Mouse (Mus musculus) kidney, postnatal 25 days (tissue): ENCODE measurements at regions not wholly inside any gene's neighbourhood (a gene's known extent, or its start where the extent isn't known, plus 50 kb on each side); places are given as distances from the start of the nearest gene placed in this dataset.
A peak's percentile ranks its signal among the peaks of the same experiment; 100 is the strongest.
"Not testable (repeated sequence)": the region's sequence is repeated elsewhere in the genome, so short reads cannot be mapped to it uniquely, and the experiment has no call there.

Experiments
- DNase-seq, 2 experiments: peaks; one replicate each; pipeline ENCODE4 v3.0.0; 2021; ENCODE audit warnings: mixed read lengths in 2 of 2

DNA sequence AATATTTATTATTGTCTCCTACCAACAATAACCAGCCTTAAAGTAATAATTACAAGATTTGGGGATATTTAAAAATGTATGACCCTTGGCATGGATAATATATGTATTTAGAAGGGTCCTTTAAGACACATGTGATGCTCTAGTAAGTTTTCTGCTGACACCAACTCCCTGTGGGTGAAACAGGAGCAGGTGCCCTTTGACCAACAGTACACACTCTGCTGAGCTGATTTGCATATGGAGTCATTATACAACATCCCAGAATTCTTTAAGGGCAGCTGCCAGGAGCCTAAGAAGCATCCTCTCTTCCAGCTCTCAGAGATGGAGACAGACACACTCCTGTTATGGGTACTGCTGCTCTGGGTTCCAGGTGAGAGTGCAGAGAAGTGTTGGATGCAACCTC, 274.1 kb downstream of the Rpia start:
- DNase-seq, result peak; percentile 10 to 43

- peak in 1 of 2 experiments; percentile 1 for DNase-seq
These were observed 323.2 kb downstream of the Rpia start for GRCm38 (mm10) chr6:70468623-70469479.

DNA sequence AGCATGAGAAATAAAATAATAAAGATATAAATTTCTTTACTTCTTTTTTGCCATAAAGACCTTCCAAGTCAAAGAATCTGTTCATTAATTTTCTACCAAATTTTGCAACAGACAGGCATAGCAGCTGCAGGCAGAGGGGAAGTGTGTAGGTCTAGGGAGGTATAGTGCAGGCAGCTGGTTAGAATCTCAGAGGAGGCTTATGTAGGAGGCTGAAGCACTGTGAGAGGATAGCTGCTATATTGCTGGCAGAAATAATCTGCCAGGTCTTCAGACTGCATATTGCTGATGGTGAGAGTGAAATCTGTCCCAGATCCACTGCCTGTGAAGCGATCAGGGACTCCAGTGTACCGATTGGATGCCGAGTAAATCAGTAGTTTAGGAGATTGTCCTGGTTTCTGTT, 334.8 kb downstream of the Rpia start:
- DNase-seq, result no peak

- DNase-seq, result not testable (repeated sequence)
These were observed 357.3 kb downstream of the Rpia start for GRCm38 (mm10) chr6:70434739-70435138.

DNA sequence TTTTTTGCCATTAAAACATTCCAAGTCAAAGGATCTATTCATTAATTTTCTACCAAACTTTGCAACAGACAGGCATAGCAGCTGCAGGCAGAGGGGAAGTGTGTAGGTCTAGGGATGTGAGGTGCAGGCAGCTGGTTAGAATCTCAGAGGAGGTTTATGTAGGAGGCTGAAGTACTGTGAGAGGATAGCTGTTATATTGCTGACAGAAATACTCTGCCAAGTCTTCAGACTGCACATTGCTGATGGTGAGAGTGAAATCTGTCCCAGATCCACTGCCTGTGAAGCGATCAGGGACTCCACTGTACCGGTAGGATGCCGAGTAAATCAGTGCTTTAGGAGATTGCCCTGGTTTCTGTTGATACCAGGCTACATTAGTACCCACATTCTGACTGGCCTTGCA, 385.7 kb downstream of the Rpia start:
- DNase-seq, result not testable (repeated sequence)

DNA sequence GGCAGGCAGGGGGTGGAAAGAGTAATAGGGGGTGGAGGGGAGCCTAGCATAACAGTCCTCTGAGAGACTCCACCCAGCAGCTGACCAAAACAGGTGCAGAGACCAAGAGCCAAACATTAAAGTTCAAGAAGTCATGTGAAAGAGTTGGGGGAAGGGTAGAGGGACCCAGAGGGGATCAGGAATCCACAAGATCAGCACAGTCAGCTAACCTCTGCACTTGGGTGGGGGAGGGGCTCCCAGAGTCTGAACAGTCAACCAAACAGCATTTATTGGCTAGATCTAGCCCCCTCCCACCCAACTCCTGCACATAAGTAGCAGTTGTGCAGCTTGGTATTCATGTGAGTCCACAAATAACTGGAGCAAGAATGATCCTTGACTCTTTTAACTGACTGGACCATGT, 402.2 kb downstream of the Rpia start:
- DNase-seq, result not testable (repeated sequence)

DNA sequence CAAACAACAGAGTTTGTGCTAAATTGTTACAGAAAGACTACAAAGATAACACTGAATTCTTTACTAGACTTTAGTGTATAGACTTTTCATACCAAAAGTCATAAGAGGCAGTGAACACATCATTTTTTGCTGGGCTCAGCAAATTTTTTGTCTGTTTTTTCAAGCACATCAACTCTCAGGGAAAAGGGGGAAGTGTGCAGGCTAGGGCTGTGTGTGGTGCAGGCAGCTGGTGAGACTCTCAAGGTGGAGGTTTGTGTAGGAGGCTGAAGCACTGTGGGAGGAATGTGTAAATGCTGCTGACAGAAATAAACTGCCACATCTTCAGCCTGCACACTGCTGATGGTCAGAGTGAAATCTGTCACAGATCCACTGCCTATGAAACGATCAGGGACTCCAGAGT, 405.6 kb downstream of the Rpia start:
- DNase-seq, result not testable (repeated sequence)

- not testable (repeated sequence) for DNase-seq
These were observed 412.7 kb downstream of the Rpia start for GRCm38 (mm10) chr6:70379339-70379738.

- DNase-seq, result not testable (repeated sequence)
These were observed 420.2 kb downstream of the Rpia start for GRCm38 (mm10) chr6:70371821-70372220.

DNA sequence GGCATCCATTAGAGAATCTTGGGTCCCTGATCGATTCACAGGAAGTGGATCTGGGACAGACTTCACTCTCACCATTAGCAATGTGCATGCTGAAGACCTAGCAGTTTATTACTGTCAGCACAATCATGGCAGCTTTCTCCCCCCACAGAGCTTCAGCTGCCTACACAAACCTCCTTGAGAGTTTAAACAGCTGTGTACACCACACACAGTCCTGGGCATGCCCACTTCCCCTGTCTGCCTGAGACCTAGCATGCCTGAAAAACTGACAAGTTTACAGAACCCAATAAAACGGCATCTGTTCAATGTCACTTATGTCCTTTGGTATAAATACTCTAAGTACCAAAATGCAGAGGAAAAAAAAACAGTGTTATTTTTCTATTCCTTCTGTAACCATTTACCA, 435.7 kb downstream of the Rpia start:
- no peak for DNase-seq

DNA sequence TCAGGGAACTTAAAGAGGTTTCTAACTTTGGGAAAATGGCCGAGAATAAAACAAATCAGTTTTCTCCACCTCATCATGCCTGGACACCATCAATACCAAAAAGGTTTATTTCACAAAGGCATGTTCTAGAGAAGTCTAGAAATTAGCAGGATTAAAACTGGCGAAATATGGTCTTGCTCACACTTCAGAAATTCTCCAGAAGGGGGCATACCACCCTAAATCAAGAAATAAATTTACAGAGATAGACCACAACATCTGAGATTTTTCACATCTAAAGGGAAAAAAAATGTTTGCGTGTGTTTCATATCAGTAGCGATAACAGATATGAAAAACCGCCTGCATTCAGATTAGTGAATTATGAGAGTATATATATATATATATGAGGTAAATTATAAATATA, 449.9 kb downstream of the Rpia start:
- DNase-seq, result no peak

GRCm38 (mm10) chr6:70340691-70341090, 451.3 kb downstream of the Rpia start:
- not testable (repeated sequence) for DNase-seq

DNA sequence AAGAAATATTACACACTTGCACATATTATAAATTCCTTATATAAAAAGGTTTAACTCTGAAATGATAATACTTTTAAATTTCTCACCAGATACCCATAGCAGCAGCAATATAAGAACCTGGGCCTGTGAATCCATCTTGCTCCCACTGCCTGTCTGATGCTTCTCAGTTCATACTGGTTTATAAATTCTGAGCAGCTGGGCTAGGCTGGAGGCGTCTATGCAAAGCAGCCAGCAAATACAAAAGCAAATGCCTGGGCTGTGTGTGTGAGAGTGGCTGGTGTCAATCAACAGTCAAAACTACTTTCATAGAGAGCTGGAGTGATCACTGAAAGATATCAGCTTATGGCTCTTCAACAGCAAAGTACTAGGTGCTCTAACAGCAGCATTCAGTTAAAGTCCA, 476.7 kb downstream of the Rpia start:
- DNase-seq, result no peak

DNA sequence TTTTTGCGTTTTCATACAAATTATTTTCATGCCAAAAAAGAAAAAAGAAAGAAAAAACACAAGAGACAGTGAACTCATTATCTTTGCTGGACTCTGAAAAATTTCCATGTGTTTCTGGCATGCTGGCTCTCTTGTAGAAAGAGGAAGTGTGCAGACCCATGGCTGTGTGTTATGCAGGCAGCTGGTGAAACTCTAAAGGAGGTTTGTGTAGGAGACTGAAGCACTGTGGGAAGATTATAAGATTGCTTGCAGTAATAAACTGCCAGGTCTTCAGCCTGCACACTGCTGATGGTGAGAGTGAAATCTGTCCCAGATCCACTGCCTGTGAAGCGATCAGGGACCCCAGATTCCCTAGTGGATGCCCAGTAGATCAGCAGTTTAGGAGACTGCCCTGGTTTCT, 477.4 kb downstream of the Rpia start:
- DNase-seq, result not testable (repeated sequence)

GRCm38 (mm10) chr6:70301100-70301499, 490.9 kb downstream of the Rpia start:
- not testable (repeated sequence) for DNase-seq

GRCm38 (mm10) chr6:70260227-70260626, 531.8 kb downstream of the Rpia start:
- DNase-seq, result not testable (repeated sequence)

GRCm38 (mm10) chr6:70240167-70240566, 551.9 kb downstream of the Rpia start:
- DNase-seq, result not testable (repeated sequence)

GRCm38 (mm10) chr6:70227166-70227565, 564.9 kb downstream of the Rpia start:
- no peak for DNase-seq

DNA sequence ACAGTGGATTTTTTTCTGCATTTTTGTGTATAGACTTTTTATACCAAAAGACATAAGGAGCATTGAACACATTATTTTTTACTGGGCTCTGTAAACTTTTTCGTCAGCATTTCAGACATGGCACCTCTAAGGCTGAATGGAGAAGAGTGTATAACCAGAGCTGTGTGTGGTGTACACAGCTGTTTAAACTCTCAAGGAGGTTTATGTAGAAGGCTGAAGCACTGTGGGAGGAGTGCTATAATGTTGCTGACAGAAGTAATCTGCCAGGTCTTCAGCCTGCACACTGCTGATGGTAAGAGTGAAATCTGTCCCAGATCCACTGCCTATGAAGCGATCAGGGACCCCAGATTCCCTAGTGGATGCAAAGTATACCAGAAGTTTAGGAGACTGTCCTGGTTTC, 575.4 kb downstream of the Rpia start:
- DNase-seq, result not testable (repeated sequence)

DNA sequence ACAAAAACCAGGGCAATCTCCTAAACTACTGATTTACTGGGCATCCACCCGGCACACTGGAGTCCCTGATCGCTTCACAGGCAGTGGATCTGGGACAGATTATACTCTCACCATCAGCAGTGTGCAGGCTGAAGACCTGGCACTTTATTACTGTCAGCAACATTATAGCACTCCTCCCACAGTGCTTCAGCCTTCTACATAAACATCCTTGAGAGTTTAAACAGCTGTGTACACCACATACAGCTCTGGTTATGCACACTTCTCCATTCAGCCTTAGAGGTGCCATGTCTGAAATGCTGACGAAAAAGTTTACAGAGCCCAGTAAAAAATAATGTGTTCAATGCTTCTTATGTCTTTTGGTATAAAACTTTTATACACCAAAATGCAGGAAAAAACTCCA, 576.3 kb downstream of the Rpia start:
- DNase-seq, result not testable (repeated sequence)
